Mouse (Mus musculus) embryo, embryonic 10.5 days (tissue): ENCODE data around the gene Tbcc.

Source experiments
- DNase-seq: peaks from one replicate; pipeline ENCODE4 v3.0.0-alpha.2; 2015; ENCODE audit warnings: low spot score

Tbcc gene

DNA sequence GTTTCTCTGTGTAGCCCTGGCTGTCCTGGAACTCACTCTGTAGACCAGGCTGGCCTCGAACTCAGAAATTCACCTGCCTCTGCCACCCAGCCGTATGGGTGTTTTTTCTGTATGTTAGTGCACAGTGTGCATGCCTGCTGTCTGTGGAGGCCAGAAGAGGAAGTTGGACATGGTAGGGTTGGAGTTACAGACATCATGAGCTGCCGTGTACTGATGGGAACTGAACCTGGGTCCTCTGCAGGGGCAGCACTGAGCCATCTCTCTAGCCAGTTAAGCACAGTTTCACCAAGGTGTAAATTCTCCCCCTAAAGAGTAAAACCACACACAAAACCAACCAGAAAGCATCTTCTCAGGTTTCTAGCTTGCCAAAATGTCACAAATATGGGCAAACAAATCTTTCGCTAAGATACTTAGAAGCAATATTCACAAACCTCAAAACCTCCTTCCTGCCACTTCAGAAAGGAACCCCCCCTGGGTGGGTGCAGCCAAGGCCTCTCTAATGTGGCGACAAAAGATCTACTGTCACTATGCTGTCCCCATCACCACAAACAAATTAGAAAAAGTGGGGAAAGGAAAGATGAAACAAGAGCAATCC, 20.2 kb upstream of the Tbcc start:
- DNase-seq = no peak

DNA sequence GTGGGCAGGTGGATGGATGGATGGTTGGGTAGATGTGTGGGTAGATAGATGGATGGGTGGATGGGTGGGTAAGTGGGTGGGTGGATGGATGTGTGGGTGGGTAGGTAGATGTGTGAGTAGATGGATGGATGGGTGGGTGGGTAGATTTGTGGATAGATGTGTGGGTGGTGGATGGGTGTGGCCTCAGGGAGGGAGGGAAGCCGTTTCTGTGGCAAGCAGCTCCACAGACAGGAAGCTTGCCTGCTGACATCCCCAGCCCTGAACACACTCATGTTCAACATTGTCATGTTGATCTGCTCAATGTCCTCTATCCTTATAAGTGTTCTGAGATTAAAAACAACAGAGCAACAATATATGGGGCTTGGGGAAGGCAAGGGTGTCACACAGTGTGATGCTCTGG, 19.6 kb upstream of the Tbcc start:
- DNase-seq = no peak

DNA sequence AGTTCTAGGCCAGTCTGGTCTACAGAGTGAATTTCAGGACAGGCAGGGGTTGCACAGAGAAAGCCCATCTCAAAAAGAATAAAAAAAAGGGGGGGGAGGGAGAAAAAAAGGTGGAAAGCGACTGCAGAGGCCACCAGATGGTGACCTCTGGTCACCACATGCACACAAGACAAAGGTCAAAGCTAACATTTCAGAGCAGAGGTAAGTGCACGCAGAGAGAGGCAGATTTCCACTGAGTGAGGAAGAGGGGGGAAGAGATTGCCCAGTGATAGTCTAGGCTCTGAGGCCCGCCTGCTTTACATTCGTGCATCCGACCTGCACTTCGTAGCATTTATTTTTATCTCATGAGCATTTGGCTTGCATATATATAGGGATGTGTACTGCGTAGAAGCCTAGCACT, 17.7 kb upstream of the Tbcc start:
- no peak for DNase-seq

DNA sequence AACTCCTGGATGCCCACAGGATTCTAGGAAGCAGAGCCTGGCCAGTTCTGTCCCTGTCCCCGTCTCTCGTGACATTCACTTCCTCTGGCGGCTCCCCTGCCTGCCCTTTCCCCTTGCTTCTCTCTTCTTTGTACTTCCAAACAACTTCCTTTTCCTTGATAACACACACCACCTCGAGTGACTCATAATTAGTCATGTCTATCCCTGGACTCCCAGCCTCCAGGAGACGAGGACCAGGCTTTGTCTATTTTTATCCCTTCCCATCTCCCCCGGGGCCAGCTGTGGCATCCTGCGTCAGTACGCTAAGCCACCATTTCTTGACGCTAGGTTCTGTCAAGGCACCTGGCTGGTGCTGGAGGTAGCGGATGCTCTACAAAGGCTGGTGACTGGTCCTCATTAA, 16.4 kb upstream of the Tbcc start:
- DNase-seq = peak; percentile 37

DNA sequence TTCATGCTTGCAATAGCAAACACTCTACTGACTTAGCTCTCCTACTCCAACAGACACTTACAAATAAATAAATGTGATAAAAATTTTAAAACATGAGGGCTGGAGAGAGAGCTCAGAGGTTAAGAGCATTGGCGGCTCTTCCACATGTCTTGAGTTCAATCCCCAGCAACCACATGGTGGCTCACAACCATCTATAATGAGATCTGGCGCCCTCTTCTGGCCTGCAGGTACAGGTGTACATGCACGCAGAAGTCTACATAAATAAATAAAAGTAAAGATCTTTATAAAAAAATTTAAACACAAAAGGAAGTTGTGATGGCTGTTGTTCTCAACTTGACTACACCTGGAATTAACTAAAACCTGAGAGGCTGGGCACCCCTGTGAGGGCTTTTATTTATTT, 14.9 kb upstream of the Tbcc start:
- no peak for DNase-seq

DNA sequence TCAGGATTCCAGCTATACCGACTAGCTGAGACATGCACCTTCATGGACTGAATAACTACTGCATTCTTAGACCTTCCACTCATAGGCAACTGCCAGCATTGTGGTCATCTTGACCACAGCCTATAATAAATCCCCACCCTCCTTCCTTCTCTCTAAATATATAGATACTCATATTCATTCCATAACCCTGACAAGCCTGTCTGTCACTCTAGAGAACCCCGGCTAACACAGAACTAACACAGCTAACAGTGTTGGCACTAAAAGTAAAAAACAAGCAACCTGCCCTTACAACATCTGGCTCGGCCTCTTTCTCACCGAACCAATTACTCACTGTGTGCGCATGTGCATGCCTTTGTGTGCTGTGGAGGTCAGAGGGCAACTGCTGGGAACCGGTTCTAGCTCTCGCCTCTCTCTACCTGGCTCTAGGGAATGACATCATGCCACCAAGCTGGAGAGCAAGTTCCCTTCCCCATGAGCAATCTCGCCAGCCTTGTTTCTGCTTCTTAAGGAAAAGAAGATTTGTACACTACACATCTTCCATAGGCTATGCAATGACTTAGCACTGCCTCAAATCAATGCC, 14.0 kb upstream of the Tbcc start:
- DNase-seq = peak; percentile 39

DNA sequence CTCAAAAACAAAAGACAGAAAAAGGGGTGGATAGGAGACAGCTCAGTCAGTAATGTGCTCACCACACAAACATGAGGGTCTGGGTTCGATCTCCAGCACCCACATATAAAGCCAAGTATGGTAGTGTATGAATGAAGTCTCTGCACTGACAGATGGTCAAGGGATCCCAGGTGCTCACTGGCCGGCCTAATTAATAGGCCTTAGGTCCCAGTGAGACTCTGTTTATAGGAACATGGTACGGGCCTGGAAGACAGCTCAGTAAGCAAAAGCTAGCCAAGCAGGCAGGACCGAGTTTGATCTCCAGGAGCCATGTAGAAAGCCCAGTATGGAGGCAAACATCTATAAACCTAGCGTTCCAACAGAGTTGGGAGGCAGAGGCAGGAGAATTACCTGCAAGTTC, 13.4 kb upstream of the Tbcc start:
- no peak for DNase-seq

DNA sequence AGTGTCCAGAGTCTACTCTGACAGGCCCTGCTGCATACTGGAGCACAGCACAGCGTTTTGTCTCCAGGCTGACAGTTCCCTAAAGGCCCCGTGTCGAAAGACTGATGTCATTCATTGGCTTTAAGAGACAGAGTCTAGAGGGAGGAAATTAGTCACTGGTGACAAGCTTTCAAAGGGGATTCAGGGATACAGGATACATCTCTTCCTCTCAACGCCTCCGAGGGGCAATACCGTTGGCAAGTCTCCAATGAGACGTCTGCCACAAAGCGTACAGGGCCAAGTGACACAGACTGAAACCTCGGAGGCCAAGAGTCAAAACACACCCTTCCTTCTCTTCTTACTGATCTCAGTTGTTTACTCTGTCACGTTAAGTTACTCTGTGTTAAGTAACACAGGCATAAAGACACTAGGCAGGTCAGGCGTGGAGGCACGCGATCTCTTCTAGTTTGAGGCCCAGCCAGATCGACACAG, 10.6 kb upstream of the Tbcc start:
- DNase-seq = peak; percentile 35

DNA sequence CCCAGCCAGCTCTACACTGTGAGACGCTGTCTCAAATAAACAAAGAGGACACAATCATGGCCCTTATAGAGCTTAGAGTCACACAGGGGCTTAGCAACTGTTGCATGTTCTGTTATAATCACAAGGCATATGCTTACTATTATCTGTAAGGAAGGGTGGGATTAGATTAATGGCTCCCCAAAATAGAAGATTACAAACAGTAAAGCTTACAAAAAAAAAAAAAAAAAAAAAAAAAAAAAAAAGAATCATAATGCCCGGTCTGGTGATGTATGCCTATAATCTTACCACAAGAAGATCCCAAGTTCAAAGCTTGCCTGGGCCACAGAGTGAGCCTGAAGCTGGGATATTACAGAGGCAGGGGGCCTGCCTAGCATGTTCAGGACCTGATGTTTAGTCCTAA, 10.2 kb upstream of the Tbcc start:
- no peak for DNase-seq

DNA sequence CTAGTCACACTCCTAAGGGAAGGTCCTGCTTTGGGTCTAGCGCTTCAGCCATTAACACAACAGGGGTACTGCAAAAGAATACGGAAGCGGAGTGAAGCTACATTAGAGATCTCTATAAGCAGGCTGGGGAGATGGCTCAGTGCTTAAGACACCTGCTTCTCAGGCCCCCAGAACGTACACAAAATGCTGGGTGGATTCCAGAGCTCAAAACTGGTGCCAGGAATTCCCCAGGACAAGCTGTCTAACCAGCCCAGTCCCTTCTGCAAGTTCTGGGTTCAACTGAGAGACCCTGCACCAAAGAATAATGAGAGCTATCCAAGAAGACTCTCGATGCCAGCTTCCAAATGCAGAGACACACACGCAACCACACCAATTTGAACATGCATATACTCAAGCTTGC, 8.8 kb upstream of the Tbcc start:
- no peak for DNase-seq

DNA sequence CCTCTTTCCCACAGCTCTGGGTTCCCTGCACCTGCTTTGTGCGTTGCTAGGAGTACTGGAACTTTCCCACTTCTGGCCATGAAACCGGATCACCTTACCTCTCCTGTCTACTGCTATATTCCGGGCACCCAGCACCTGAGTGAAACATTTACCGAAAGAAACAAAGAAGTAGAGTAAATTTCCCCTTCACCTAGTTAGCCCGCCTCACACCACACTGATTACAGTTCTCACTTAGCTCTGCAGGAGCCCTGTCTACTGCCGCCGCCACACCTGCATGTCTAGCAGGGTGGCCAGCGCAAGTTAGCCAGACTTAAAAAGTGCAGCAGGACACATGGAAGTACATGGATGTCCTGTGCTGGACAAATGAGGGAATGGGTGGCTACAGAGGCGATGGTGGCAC, 7.4 kb upstream of the Tbcc start:
- DNase-seq = no peak

DNA sequence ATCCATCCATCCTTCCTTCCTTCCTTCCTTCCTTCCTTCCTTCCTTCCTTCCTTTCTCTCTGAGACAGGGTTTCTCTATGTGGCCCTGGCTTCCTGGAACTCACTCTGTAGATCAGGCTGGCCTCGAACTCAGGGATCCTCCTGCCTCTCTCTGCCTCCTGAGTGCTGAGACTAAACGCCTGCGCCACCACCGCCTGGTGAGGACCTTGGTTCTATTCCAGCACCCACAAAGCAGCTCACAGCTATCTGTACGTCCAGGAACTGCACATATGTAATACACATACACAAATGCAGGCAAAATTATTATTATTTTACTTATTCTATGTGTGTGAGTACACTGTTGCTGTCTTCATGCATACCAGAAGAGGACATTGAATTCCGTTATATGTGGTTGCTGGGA, 5.7 kb upstream of the Tbcc start:
- no peak for DNase-seq

DNA sequence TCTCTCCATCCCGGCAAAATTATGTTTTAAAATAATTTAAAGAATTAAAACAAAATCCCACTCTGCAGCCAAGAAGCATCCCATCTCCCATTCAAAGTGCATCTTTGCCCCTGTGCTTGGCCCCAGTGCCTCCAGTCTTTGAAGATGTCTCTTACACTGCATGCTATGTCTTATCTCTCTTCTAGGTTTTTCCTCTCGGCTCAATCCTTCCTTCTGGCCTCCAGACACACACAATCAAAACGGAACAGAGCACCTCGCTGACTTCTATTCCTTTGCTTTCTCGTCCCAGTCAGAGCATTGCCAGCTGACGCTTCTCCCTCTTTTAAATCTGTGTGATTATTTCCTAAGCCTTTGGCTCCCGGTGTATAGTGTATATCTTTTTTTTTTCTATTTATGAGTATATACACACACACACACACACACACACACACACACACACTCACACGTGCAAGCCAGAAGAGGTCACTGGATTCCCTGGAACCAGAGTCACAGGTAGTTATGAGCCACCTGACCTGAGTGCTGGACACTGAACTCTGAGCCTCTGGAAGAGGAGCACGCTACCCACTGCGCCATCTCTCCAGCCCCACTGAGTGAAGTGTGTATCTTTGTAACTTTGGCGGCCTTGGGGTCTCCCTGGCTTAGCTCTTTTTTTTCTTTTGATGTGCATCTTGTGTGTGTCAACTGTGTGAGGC, 5.1 kb upstream of the Tbcc start:
- DNase-seq = no peak

DNA sequence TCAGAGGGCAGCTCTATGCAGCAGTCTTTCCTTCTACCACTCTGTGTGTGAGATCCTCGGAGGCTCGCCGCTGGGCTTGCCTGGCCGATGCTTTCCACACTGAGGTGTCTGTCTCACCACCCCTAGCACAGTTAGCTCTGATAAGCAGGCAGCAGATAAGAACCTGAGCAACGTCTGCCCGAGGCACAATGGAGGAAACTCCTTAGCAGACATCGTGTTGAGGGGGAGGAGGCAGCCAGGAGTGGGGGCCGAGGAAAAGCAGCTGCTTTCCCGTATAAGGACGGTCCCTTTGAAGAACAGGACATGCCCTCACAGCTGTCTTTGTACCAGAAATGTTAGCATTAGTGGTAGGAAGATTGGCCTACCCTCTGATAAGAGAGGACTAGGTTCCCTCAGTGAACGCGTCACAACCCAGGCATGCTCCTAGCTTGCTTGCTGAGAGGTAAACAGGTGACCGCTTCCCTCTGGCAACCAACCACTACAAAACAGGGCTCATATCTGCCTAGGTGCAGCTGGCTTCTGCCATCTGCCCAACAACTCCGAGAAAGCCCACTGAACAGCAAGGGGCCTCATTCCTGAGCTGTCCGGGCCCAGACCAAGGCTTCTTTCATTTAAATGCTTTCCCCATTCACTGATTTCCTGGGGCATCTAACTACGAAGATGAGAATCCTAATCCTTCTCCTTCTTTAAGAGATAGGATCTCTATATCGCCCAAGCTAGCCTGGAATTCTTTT, 4.4 kb upstream of the Tbcc start:
- no peak for DNase-seq

DNA sequence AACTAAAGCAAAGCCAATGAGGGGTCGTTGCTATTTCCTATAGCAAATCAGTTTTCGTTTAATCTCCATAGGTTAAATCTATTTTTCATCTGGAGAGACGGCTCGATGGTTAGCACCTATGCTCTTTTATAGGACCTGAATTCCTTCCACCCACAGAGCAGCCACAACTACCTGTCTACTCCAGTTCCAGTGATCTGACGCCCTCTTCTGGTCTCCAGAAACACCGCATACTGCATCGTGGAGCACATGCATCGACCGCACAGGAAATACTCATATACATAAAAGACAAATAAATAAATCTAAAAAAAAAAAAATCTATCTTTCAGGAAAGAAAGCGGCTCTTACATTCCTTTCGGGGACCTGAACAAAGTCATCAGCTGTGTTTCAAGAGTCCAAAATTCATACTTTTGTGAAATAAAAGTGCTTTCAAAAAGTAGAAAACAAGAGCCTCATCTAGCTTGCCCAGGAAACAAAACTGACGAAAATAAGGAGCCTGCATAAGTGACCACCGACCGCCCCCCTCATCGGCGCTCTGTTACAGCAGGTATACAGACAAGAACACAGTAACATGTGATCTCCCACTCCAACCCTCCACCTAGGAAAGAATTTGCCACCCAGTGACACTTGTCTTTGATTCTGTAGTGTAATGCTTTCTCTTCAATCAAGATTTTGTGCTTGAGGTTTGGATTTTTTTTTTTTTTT, 1.8 kb upstream of the Tbcc start:
- peak; percentile 76 for DNase-seq

DNA sequence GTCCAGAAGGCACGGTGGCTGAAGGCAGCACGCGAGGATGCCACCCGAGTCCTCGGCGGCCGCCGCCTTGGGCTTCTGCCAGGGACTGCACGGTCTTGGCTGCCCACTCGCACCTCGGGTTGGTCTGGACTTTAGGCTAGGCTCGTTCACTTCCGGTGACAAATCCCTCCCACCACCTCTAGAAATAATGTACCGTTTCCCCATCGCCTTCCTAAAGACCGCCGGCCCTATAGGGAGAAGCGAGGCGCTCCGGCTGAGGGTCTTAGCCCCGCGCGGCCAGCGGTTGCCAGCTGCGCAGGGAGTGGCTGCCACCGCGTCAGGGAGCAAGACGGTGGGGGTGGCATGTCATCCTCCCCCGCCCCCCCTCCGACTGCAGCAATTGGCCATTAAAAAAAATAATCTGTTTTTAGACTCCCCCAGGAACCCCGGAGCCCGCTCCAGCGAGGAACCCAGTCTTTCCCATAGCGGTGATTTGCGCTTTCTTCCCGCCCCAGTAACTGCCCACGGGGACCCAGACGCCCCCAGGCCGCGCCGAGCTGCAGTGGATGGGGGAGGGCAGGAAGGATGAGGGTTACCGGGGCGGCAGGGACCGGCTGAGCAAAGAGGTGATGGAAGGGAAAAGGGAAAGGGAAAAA, 917 bp upstream of the Tbcc start:
- peak; percentile 86 for DNase-seq

DNA sequence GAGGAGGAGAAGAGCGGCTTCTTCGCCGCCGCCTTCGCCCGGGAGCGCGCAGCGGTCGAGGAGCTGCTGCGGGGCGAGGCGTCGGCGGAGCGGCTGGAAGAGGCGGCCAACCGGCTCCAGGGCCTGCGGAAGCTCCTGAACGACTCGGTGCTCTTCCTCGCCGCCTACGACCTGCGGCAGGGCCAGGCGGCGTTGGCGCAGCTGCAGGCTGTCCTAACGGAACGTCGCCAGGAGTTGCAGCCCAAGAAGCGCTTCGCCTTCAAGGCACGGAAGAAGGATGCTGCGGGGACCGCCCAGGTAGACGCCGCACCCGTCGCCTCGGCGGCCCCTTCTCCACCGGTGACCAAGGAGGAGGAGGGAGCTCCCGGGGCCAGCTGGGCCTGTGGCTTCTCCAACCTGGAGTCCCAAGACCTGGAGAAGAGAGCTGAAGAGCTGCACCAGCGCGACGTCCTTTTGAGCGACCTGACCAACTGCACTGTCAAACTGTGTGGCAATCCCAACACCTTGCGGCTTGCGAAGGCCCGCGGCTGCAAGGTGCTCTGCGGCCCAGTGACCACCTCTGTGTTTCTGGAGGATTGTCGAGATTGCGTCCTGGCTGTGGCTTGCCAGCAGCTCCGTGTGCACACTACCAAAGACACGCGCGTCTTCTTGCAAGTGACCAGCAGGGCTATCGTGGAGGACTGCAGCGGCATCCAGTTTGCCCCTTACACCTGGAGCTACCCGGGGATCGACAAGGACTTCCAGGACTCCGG, 535 bp downstream of the Tbcc start:
- peak; percentile 25 for DNase-seq

DNA sequence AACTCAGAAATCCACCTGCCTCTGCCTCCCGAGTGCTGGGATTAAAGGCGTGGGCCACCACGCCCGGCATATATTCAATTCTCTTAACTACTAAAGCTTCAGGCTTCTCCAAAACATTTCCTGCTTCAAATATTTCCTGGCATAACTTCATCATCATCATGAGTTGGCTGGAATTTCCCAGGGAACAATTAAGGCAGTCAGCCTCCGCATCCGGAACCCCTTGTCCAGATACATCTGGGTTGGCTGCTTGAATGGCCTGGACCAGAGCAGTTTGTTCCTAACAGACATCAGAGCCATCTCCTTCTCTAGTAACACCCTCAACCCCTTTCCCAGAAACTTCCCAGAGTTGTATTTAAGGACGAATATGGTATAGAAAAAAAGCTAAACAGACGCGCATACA, 4.9 kb downstream of the Tbcc start:
- no peak for DNase-seq

DNA sequence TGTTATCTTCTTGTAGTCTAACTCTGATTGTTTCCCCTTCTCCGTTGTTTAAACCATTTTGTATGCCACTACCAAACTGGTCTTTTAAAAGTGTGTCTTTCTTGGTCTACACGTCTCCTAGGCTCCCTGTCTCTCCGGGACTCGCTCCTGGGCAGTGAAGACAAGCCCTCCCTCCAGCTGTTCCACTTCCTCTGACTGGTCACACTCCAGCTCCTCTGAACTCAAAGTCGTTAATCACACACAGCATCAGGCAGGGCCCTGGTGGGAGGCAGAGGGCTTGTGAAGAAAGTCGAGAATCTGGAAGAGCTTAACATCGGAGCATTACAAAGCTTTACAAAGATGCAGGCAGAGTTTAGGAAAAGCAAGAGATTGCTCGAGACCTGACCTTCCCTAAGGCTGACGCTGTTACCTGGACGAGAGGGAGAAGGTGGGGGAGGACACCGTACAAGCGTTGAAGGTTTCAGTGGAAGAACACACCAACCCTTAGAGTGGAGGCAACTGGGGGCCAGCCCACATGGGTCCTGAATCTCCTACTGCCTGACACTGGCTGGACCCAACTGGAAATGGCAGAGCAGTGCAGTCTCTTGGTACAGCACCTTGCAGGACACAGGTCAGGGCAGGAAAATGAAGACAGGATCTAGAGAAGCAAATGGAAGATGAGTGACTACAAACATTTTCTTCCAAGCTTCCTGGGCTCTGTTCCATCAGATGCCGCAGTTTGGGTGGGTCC, 6.9 kb downstream of the Tbcc start:
- peak; percentile 62 for DNase-seq

DNA sequence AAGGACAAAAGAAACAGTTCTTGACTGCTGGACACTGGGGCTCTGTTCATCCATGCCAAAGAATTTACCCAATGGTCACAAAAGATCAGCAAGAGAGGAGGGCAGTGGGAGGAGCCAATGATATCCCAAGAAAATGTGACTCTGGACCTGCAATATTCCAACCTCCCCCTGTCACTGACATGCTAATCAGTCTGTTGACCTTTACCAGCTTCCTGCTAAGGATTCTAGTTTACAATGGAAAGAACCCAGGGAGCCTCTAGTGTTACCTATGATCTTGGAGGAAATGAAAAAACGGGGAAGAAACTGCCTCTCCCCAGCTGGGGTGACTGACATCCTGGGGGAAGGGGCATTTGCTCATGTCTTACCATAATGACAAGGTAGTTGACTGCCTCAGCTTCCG, 10.5 kb downstream of the Tbcc start:
- DNase-seq = no peak
